Mouse (Mus musculus) cortical plate, adult 2 months (tissue): ENCODE data around the gene Fhit.
"Not testable (repeated sequence)": the region's sequence is repeated elsewhere in the genome, so short reads cannot be mapped to it uniquely, and the experiment has no call there.

ENCODE experiments used
- CTCF ChIP-seq: fragments of 200-500 bp; IDR thresholded peaks from 2 replicates; pipeline ENCODE4 v1.5.1; 2011; ENCODE audit warnings: mild to moderate bottlenecking, control low read depth, low read length; ENCODE audit not compliant: insufficient read depth; ENCODE audit errors: extremely low read depth
- POLR2A ChIP-seq: fragments of 200-500 bp; IDR thresholded peaks from 2 replicates; pipeline ENCODE4 v1.6.1; 2011; ENCODE audit warnings: mild to moderate bottlenecking, low read length, control low read depth; ENCODE audit not compliant: insufficient read depth; ENCODE audit errors: extremely low read depth

DNA sequence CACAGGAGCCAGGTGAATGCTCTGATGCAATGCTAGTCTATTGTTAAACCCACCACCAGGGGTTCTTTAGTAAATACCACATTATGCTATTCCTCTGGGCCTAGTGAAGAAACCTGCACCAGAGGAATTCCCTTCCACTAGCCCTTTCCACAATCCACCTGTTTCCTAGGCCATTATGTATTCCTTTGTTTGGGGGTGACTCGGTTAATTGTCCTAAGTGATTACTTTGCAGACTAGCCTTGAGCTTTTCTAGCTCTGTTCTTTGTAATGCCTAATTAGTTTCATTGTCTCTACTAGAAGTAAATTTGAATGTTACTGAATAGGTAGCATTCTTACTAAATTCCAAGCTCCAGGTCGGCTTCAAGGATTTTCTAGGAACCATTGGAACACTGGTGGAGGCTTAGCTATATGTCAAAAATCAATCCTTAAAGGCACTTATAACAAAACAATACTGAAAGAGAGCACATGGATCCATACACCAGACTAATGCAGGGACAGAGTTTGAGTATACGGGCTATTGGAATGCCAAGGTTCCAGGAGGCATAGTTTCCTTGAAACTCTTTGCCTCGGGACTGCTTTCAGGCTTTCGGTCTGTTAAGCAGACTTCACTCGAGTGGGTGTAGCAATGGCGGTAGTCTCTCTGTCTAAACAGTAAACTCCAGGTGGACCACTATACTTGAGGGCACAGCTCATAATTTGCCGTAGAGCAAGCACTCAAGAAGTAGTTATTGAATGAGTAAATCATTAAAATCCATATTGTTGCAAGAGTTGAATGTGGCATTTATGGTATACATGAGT is 122.1 kb downstream of the Fhit start:
- not testable (repeated sequence) for TF ChIP-seq CTCF, POLR2A
